Mouse (Mus musculus) yolk sac, embryonic 10.5 days (tissue): ENCODE results near the gene Pfkm.

Source experiments
- DNase-seq: peaks from one replicate; pipeline ENCODE4 v3.0.0-alpha.2; 2017; ENCODE audit warnings: low spot score

The Pfkm gene

DNA sequence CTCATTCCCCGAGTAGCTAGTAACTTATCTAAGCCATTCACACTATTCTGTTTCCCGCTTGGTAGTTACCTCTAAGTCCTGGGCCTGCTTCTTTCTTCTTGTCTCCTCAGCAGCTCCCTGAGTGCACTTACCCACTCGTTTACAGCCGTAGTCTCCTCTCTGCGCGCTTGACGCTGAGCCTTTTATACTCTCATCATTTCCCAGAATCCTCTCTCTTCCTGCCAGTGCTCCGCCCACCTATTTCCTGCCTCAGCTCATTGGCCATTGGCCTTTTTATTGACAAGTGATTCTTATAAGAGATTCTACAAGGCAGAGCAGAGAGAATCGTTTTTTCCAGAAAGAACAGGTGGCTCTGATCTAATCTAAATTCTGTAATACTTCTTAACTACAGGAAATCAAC is 6.1 kb downstream of the Pfkm start:
- DNase-seq: no peak

DNA sequence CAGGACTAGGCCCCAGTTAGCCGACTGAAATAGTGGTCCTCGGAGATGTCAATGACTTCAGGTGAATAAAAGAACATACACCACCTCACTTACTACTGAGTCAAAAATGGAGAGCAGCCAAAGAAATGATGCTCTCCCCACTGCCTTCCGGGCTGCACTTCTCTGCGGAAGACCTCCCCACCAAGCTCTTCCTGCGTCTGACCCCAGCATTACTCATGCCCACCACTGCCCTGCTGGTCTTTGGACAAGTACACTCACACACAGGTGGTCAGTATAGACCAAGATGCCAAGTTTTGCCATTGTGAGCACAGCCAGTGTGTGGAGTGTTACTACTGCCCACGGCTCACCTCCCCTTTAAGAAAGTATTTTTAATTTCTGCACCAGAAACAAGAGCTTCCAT is 10.0 kb downstream of the Pfkm start:
- DNase-seq: no peak

DNA sequence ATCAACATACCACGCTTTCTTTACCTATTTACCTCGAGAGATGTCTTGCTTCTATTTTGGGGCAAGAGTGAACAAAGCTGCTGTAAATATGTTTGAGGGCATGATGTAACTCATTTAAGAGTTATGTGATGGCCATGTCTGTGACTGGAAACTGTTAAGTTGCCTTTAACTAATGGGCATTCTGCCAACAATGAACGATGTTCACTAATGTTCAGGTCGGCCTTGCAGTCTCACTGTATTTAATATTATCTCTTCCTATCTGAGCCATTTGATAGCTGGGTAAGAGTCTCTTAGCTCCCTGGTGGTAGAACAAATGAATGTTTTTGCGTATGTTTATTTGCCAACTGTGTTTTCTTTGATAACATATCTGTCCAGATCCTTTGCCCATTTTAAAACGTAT is 14.1 kb downstream of the Pfkm start:
- DNase-seq: no peak

DNA sequence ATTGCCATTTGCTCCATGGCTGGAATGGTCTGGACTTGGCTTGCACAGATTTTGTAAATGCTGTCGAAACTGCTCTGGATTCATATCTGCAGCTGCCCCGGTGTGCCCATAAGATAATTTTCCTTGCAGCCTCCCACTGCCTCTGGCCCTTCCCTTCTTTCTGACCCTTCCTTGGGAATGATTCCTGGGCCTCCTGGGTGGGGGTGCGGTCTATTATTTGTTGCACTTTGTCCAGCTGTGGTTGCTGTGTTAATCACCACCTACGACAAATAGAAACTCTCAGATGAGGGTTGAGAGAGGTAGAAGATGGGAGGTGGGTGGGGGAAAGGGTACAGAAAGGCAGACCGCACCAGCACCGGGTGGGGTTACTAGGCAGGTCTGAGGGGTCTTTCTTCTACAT is 14.8 kb downstream of the Pfkm start:
- DNase-seq: no peak

DNA sequence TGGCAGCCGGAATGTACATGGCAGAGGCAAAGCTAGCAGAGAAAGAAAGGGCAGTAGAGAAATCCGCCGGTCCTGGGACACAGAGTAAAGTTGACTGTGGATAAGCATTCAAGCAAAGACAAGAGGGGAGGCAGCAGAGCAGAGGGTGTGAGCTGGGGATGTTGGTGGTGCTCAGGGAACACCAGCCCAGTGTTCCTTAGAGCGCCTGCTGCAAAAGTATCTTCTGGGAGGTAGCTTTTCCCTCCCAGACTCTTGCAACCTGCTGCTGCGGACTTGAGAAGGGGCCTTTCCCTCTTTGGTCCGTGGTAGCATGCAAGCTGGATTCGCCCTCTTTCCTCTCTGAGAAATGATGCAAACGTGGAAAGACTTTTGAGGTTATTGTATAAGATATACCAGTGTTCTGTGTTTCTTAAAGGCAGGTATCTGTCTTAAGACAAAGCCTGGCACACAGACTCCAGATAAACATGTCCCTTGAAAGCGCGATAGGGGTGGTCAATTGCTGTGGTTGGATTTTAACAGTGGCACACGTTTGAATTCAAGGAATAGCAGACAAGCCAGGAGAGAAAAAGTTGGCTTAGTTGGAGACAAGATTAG is 15.4 kb downstream of the Pfkm start:
- no peak for DNase-seq

DNA sequence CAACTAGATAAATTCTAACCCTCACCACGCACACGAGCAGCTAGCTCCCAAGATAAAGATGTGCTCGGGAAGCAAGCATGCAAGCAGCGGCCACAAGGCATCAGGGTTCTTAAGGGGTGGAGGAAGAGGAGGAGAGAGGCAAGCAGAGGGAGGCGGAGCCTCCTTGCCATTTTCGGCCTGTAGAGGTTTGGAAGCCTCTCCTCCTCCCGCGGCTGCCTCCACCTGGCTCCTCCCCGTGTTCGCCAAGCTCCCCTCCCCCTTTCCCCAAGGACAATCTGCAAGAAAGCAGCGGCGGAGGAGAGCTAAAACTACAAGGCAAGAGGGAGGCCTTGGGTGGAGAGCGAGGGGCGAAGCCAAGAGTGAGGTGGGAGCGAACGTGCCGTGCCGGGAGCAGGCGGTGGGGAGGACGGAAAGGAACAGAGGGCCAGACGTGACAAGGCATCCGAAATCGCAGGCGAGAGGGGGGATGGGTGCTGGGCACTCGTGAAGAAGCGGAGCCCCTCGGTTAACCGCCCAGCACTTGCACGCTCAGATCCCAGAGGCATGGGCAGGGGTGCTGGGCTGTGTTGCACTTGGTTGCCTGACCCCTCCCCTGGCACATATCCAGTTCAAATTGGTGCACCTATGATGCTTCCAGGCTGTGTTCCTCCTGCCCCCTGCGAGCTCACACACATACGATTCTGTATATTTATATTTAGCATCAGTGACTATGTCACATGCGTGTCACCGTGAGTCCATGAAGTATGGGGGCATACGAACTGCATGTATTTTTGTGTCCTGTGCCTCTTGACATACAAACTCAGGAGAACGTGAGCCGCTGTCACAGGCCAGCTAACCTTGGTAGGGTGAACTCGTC is 16.1 kb downstream of the Pfkm start:
- DNase-seq: peak; percentile 91

DNA sequence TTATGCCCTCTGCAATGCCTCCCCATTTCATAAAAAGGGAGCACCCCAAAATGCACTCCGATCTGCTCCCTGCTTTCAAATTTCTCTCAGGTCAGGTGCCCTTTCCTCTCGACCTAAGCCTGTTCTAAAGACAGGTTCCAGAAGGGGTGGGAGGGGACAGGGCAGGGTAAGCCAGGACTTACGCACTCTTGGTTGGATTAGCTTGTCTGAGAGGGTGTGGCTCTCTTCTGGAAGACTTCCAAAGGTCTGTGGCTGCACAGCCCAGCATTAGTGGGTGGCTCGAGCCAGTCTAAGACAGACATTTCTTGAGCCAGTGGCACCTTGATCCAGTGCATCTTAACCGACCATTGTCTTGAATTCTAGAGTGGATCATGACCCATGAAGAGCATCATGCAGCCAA is 19.4 kb downstream of the Pfkm start:
- no peak for DNase-seq

DNA sequence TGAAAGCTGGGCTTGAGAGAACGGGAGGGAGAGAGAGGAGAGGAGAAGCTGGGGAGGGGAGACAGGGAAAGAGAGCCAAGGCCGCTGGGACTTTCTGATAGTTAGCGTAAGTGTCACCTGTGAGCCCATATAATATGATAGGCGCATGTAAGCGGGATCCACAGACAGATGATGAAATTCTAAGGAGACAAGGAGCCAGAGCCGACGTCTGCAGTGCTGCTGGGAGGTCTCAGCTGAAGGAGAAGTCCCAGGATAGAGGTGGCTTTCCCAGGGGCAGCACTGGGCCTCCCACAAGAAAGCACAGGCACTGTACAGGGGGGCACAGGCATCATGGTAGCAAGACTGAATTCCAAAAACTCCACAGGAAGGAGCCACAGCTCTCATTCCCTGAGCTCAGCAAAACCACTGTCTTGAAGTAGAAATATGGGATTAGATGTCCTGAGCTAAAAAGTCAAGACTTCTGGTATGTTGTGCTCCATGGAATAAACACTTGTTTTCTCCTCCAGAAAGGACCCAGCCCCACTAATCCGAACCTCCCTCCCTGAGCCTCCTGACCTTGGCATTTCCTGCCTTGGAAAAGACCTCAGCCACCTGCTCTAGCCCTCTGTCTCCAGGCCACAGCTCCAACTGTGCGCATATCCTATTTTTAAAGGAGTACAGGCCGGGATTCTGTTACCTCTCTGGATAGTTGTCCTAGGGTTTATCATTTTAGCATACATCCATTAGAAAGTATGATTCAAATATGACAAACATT is 21.9 kb downstream of the Pfkm start:
- DNase-seq: no peak

DNA sequence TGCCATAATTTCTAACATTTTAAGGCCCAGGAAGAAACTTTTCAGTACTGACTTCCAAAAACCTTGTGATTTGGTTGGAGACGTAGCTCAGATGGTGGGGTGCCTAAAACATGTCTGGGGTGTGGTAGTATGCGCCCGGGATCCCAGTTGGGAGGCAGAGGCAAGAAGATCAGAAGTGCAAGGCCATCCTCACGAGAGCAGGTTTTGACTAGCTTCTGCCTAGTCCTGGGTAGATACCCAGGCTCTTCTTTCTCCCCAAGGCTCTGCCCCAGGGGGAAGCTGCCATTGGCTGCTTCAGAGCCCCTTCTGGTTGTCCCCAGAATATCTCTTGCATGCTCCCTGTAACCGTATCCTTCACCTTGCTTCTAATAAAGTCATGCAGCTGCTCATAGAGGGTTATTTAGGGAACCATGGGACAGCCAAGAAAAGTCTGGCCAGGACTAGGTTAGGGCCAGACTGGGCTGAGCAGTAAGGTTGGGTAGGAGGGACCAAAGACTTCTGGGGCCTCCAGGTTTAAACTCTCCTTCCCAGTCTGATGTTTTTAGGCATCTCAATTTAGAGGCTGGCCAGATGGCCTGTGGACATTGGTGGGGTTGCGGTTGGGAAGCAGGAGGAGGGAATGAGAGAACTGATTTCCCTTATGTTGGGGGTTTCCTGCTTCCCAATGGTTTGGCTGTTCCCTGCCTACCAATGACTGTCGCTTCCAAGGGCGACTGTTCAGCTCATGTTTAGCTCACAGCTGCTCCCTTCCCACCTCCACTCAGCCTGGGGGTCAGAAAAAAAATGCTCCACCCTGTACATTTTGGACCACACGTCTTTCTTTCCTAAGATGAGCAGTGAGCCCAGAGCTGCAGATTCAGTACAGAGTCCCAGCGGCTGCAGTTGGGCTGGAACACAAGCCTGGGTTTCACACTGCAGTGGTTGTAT is 22.7 kb downstream of the Pfkm start:
- no peak for DNase-seq

DNA sequence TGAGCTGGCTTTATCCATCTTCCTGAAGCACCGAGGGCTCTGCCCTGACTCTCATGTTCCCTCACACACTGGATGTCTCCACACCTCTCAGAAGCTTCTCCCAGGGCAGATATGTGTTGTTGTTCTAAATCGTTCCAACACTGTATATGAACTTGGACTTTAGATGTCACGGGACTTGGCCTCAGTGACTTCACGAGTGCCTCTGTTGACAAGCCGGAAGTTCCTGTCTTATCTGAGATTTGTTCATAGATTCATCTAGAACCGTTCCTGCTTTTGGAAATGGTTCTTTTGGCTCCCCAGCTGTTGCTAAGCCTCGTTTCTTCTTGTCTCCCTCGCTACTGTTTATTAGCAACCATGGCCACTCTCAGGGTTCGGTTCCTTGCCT is 23.4 kb downstream of the Pfkm start:
- DNase-seq: no peak

DNA sequence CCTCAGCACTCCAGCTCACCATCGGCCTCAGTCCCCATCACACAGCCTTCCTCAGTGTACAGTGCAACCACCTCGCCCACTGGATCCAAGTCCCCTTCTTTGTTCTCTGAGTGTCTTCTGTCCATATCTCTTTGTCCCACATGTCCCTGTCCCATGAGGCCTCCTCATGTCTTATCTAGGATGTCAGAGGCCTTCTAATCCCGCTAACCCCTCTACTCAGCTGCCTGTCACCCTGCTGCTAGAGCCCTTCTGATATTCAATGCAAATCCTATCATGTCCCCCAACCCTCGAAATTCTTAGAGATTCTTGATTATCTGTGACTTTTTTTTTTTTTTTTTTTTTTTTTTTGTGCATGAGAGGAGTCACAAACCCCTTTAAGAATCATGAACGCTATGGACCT is 23.9 kb downstream of the Pfkm start:
- DNase-seq: no peak

DNA sequence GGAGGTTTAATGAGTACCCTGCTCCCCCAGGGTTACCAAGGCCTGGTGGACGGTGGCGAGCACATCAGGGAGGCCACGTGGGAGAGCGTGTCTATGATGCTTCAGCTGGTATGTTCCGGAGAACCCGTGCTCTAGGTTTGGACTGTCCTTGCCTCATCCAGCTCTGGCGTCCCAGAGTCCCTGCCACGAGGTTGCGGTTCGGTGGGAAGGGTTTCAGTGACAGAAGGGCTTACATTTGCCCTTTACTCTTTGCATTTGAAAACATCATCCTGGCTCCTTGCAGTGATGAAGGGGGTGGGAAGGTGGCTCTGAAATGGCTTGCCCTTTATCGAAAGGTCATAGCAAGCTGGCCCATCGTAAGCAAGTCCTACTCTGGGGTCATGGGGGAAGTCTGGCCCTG is 27.0 kb downstream of the Pfkm start:
- DNase-seq: no peak

DNA sequence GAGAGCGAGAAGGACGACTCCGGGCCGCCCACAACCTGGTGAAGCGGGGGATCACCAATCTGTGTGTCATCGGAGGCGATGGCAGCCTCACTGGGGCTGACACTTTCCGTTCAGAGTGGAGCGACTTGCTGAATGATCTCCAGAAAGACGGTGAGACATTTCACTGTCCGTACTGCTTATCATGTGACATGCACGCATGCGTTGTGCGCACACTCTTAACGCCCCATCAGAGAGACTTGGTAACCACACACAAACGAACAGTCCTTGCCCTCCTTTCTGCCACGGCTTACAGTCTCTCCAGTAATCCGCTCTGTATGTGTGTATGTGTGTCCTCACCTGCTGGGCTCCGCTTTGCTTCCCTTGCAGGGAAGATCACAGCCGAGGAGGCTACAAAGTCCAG is 28.4 kb downstream of the Pfkm start:
- no peak for DNase-seq

DNA sequence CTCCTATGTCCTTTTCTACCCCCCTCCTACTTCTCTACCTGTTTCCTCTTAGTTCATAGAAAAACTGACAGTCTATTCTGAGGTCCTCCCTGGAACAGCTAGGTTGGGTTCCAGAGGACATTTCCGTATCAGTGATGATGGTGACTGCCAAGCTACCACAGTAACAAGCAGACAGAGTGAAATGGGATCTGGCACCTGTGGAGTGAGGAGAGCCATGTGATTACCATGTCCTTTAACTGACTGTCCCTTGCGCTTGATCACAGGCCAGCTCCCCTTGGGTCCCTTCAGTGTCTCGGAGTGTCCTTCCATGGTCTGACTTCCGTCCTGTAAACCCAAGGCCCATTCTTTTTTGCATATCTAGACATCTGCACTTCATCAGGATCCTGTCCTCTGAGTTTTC is 38.6 kb downstream of the Pfkm start:
- no peak for DNase-seq

DNA sequence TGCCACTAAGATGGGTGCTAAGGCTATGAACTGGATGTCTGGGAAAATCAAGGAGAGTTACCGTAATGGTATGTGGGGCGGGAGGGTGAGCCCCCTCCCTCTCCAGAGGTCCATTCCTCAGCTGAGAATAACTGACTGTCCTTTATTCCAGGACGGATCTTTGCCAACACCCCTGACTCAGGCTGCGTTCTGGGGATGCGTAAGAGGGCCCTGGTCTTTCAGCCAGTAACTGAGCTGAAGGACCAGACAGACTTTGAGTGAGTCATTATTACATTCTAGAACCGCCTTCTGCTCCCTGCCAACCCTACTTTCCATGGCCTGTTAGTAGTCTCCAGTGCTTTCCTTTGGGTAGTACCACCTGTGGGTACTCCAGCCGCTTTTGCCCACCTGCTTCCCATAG is 39.1 kb downstream of the Pfkm start:
- DNase-seq: no peak

DNA sequence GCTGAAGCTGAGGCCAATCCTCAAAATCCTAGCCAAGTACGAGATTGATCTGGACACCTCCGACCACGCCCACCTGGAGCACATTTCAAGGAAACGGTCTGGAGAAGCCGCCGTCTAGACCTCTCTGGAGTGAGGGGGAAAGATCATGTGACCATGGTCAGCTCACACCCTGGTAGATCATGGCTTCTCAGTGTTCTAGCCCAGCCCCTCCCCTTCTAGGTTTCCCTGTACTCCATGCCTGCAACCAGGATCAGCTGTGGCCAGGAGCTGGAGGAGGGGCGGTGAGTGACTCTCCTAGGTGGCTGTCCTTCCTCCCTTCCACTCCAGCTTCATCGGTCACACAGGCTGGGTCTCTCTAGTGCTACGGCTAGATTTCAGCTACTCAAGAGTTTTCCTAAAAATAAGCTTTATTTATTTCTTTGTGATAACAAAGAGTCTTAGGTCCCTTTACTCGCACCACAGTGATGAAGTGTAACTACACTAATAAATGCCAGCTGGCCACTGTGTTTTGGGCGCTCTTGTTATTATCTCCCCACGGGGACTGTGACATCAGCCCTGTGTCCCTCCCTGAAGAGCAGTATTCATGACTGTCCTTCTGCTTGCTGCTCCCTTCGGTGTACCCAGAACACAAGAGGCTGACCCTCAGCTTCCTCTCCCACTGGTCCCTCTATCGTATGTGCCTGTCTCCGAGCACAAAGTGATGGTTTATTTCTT is 39.7 kb downstream of the Pfkm start:
- DNase-seq: no peak

DNA sequence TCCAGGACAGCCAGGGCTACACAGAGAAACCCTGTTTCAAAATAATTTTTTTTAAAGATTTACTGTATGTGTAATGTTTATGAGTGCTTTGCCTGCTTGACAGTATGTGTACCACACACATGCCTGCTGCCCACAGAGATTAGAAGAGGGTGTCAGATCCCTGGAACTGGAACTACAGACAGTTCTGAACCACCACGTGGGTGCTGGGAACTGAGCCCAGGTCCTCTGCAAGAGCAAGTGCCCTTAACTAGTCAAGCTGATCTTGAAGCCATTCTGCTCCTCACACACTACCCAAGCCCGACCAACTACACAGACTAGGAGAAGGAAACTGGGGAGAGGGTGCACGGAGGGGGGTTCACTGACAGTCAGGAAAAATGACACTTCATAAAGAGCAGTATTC is 41.1 kb downstream of the Pfkm start:
- DNase-seq: no peak

DNA sequence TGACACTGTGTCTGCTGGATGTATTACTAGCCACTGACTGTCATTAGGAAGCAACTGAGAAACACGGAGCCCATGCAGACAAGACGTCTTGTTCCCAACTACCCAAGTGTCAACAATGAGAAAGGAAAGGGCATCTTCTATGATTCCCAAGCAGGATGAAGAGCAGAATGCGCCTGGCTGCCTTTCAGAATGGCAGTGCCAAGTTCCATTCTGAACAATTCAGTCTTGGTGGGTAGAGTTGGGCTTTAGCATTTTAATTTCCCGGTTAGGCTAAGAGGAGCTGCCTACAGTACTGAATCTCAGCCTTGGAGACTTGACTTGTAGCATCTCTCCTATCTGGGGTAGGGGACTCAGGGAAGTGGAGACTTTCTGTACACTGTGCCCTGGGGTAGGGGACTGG is 41.6 kb downstream of the Pfkm start:
- no peak for DNase-seq

DNA sequence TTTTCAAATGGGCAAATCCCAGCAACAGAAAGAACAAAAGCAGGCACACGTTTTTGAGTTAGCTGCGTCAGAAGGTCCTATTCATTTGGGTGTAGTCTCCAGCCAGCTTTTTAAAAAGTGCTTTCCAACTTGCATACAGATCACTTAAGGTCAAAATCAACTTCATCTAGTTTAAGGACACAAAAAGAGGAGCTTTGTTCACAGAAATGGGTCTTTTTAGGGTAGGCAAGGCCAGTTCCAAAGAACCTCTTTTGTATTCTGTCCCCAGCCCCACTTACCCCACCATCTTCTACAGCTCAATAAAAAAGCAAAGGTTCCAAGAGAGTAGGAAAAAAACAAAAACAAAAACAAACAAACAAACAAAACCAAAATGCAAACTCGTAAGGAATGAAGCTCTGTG is 42.3 kb downstream of the Pfkm start:
- DNase-seq: no peak

DNA sequence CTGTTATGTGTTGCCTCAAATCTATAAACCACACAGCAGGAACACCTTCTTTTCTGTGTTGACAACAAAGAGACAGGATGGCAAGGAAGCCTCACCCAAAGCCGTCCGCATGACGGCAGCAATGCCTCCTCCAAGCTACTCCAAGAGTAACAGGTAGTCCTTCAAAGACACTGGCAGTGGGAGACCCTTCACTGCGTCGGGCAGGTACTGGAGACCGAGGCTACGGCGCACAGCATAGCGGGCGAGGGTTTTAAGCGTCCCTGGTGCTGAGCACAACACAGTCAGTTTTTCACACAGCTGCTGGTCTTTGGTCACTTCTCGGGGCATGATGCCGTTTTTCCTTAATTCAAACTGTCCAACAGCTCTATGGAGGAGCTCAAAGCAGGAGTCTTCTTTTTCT is 43.3 kb downstream of the Pfkm start:
- no peak for DNase-seq

DNA sequence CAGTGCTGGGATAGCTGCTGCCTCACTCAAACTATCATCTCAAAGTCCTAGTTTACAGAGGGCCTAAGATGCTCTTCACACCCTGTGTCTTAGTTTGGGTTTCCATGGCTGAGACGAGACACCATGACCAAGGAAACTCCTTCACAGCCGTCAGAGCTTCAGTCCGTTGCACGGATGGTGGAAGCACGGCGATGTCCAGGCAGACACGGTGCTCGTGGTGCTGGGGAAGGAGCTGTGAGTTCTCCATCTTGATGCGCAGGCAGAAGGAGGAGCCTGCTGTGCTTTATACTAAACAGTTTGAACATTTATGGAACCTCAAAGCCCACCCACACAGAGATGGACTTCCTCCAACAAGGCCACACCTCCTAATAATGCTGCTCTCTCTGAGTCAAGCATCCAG is 44.5 kb downstream of the Pfkm start:
- DNase-seq: no peak

DNA sequence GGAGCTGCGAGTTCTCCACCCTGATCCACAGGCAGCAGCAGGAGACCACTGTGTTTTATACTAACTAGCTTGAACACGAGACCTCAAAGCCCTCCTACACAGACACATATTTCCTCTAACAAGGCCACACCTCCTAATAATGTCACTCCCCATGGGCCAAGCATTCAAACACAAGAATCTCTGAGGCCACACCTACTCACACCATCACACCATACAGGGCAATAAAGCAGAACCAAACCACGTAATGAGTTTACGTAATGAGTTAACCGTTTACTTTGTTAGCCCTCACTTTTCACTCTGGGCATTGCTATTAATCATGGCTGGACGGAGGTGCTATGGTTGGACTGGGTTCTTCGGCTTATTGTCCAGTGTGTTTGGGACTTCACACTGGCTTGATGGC is 47.4 kb downstream of the Pfkm start:
- DNase-seq: no peak
